Mouse (Mus musculus): ENCODE measurements at regions not wholly inside any gene's neighbourhood (a gene's known extent, or its start where the extent isn't known, plus 50 kb on each side); places are given as distances from the start of the nearest gene placed in this dataset.

GRCm38 (mm10) chr4:4674607-4675006 lies 118.5 kb downstream of the Impad1 start:
- TF ChIP-seq HCFC1 (IDR thresholded peaks at IDR 0.05; ENCODE audit: borderline replicate concordance, insufficient read depth, low read length) (no peak), MAFK (IDR thresholded peaks at IDR 0.05; ENCODE audit: insufficient read depth, low read depth, low read length) (no peak)

Data from ES-E14 (cell line).